Mouse (Mus musculus): ENCODE results near the gene Ncor2.

The Ncor2 gene

GRCm38 (mm10) chr5:125128939-125129385, 50.1 kb downstream of the Ncor2 start:
- DNase-seq (ENCODE audit: low read depth, low spot score): peak; percentile 96

- DNase-seq (ENCODE audit: low read depth, low spot score): no peak
These were observed 51.1 kb downstream of the Ncor2 start for GRCm38 (mm10) chr5:125127920-125128319.

- no peak for DNase-seq (ENCODE audit: low read depth, low spot score)
These were observed 51.6 kb downstream of the Ncor2 start for GRCm38 (mm10) chr5:125127426-125127825.

GRCm38 (mm10) chr5:125125966-125126464, 53.0 kb downstream of the Ncor2 start:
- DNase-seq (ENCODE audit: low read depth, low spot score): no peak

- peak; percentile 43 for DNase-seq (ENCODE audit: low read depth, low spot score)
These were observed 53.8 kb downstream of the Ncor2 start for GRCm38 (mm10) chr5:125125219-125125618.

- no peak for DNase-seq (ENCODE audit: low read depth, low spot score)
These were observed 55.0 kb downstream of the Ncor2 start for GRCm38 (mm10) chr5:125124002-125124401.

GRCm38 (mm10) chr5:125123206-125123605, 55.8 kb downstream of the Ncor2 start:
- DNase-seq (ENCODE audit: low read depth, low spot score): no peak

- DNase-seq (ENCODE audit: low read depth, low spot score): no peak
These were observed 56.5 kb downstream of the Ncor2 start for GRCm38 (mm10) chr5:125122546-125122945.

GRCm38 (mm10) chr5:125122049-125122448, 57.0 kb downstream of the Ncor2 start:
- DNase-seq (ENCODE audit: low read depth, low spot score): peak; percentile 60

- DNase-seq (ENCODE audit: low read depth, low spot score): peak; percentile 74
These were observed 58.3 kb downstream of the Ncor2 start for GRCm38 (mm10) chr5:125120517-125121303.

- peak; percentile 76 for DNase-seq (ENCODE audit: low read depth, low spot score)
These were observed 61.8 kb downstream of the Ncor2 start for GRCm38 (mm10) chr5:125117238-125117637.

- peak; percentile 52 for DNase-seq (ENCODE audit: low read depth, low spot score)
These were observed 66.0 kb downstream of the Ncor2 start for GRCm38 (mm10) chr5:125113029-125113428.

- peak; percentile 32 for DNase-seq (ENCODE audit: low read depth, low spot score)
These were observed 66.4 kb downstream of the Ncor2 start for GRCm38 (mm10) chr5:125112588-125112987.

GRCm38 (mm10) chr5:125111137-125111536, 67.9 kb downstream of the Ncor2 start:
- peak; percentile 74 for DNase-seq (ENCODE audit: low read depth, low spot score)

- DNase-seq (ENCODE audit: low read depth, low spot score): no peak
These were observed 68.3 kb downstream of the Ncor2 start for GRCm38 (mm10) chr5:125110722-125111121.

GRCm38 (mm10) chr5:125110196-125110595, 68.8 kb downstream of the Ncor2 start:
- no peak for DNase-seq (ENCODE audit: low read depth, low spot score)

- peak; percentile 85 for DNase-seq (ENCODE audit: low read depth, low spot score)
These were observed 71.9 kb downstream of the Ncor2 start for GRCm38 (mm10) chr5:125107011-125107651.

- DNase-seq (ENCODE audit: low read depth, low spot score): peak; percentile 89
These were observed 72.8 kb downstream of the Ncor2 start for GRCm38 (mm10) chr5:125106191-125106590.

- no peak for DNase-seq (ENCODE audit: low read depth, low spot score)
These were observed 74.2 kb downstream of the Ncor2 start for GRCm38 (mm10) chr5:125104841-125105240.

GRCm38 (mm10) chr5:125103396-125103795, 75.6 kb downstream of the Ncor2 start:
- peak; percentile 49 for DNase-seq (ENCODE audit: low read depth, low spot score)

GRCm38 (mm10) chr5:125102907-125103306, 76.1 kb downstream of the Ncor2 start:
- no peak for DNase-seq (ENCODE audit: low read depth, low spot score)

GRCm38 (mm10) chr5:125102352-125102751, 76.7 kb downstream of the Ncor2 start:
- no peak for DNase-seq (ENCODE audit: low read depth, low spot score)
